Mouse (Mus musculus): ENCODE data around the gene Fgfr2.

Gene Fgfr2

GRCm38 (mm10) chr7:131878846-131879245 lies 1244.3 kb downstream of the Fgfr2 start:
- DNase-seq (ENCODE audit: inconsistent age in 2 of 2, low spot score in 1 of 2): no peak

GRCm38 (mm10) chr7:131861157-131861556 lies 1262.0 kb downstream of the Fgfr2 start:
- DNase-seq (ENCODE audit: inconsistent age in 2 of 2, low spot score in 1 of 2): no peak

DNA sequence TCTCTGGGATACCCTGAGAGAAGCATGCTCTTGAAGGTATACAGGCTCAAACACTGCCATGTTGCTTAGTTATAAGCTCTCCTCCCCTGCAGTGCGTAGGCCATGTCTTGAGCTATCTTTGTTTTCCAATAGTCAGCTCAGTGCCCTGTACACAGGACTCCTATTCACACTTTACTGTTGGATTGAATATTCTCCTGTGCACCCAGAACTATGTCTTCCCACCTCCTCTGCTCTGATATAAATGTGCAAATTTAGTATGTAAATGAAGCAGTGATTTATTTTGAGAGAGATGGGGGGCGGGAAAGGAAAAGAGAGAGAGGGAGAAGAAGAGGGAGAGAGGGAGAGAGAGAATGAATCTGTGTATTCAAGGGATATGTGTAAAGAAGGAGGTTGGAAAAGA lies 1267.5 kb downstream of the Fgfr2 start:
- no peak for DNase-seq (ENCODE audit: inconsistent age in 2 of 2, low spot score in 1 of 2)

DNA sequence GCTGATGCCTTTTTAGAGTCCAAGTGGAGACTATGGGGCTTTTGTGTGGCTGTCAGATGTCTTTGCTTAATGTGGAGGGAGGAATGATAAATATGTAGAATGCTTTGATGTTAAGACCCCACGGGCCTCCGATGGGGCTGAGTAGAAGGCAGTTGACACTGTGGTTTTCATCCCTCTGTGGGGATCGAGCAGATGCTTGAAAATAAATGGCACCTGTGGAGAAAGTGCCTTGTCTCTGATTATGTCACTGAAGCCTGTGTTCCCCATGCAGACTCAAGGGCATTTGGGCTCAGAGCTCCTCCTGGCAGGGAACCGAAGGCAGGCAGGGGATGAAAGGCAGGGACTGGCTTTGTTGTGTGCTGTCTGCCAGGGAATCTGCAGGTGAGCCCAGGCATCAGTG lies 1272.6 kb downstream of the Fgfr2 start:
- no peak for DNase-seq (ENCODE audit: inconsistent age in 2 of 2, low spot score in 1 of 2)

- no peak for DNase-seq (ENCODE audit: inconsistent age in 2 of 2, low spot score in 1 of 2)
Observed at GRCm38 (mm10) chr7:131846066-131846905, 1276.9 kb downstream of the Fgfr2 start.

DNA sequence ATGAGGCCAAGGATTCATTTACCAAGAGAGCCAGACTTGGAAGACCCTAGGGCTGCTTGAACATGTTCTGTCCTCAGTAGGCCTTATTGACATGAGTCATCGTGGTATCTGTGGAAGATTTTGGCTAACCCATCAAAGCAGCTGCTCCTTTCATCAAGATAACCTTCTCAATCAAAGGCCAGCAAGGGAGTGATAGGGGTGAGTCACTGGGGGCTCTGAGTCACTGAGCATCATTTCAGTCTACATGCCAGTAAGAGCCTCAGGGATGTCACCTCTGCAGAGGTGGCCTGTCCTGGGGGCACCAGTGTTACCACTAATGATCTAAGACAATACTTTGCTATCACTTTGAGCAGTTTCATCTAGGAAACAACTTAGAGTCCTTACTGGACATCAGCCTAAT lies 1292.9 kb downstream of the Fgfr2 start:
- peak; percentile 67 to 80 for DNase-seq (ENCODE audit: inconsistent age in 2 of 2, low spot score in 1 of 2)

DNA sequence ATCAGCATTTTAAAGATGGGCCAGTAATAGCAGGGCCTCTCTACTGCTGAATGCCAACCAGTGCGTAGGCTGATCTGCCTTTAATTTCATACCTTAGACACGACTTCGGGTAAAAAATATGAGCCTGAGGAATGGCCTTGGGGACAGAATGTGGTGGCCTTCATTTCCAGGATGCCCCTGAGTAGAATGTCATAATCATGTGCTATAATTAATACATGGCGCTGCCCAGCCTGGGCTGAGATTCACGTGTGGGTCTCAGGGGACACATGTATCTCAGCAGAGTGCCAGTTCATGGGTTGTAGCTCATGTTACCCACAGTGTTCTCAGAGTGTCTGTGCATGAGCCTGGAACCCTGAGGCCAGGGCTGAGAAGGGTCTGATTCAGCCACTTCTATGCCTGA lies 1296.3 kb downstream of the Fgfr2 start:
- peak; percentile 51 to 72 for DNase-seq (ENCODE audit: inconsistent age in 2 of 2, low spot score in 1 of 2)

GRCm38 (mm10) chr7:131817976-131818375 lies 1305.2 kb downstream of the Fgfr2 start:
- no peak for DNase-seq (ENCODE audit: inconsistent age in 2 of 2, low spot score in 1 of 2)

DNA sequence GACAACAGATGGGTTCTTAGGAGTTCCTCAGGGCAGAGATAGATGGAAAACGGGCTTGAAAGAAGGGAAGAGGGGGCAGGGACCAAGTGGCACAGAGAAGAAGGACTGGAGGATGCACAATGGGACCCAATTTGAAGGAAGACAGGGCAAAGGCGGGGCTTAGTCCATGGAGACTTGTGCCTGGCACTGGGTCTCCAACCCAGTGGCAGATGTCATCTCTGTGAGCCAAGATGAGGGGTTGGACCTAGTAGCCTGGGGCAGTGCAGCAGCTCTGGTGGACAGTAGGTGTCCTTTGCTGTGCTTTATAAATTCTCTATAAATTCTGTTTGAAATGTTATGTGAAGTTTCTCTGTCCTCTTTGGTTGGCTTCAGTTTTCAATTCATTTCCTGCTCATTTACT lies 1306.5 kb downstream of the Fgfr2 start:
- DNase-seq (ENCODE audit: inconsistent age in 2 of 2, low spot score in 1 of 2): no peak

DNA sequence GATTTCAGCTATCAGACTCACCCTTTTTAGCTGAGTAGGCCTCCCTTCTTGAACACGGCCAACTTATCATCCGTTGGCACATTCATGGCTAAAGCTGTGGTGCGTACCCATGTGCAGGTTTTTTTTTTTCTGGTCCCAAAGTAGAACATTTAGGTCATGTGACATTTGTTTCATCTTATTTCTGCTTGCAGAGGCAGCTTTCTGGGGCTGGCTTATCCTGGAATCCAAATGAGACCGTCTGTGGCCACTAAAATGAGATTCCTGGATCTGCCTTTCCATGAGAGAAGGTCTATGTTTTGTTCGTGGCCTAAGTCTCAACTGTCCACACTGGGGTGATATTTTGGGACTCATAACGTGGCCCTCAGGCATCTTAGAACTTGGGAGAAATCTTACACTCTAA lies 1311.0 kb downstream of the Fgfr2 start:
- no peak for DNase-seq (ENCODE audit: inconsistent age in 2 of 2, low spot score in 1 of 2)

DNA sequence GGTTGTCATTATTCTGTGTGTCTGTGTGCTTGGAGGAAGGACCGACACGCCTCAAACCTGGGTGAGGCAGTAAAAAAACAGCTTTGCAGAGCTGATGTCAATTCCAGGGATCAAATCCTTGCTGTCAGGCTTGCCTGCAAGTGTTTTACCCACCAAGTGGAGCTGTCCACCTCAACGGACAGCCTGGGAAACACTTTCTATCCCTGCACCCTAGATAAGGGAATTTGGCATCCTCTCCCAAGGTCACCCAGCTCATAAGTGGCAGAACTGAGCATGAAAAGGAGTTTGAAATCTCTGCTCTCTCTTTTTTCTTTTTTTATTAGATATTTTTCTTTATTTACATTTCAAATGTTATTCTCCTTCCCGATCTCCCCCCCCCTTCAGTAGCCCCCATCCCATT lies 1312.2 kb downstream of the Fgfr2 start:
- peak; percentile 43 to 70 for DNase-seq (ENCODE audit: inconsistent age in 2 of 2, low spot score in 1 of 2)

- DNase-seq (ENCODE audit: inconsistent age in 2 of 2, low spot score in 1 of 2): no peak
Observed at GRCm38 (mm10) chr7:131809584-131810181, 1313.5 kb downstream of the Fgfr2 start.

GRCm38 (mm10) chr7:131807257-131807656 lies 1315.9 kb downstream of the Fgfr2 start:
- no peak for DNase-seq (ENCODE audit: inconsistent age in 2 of 2, low spot score in 1 of 2)

DNA sequence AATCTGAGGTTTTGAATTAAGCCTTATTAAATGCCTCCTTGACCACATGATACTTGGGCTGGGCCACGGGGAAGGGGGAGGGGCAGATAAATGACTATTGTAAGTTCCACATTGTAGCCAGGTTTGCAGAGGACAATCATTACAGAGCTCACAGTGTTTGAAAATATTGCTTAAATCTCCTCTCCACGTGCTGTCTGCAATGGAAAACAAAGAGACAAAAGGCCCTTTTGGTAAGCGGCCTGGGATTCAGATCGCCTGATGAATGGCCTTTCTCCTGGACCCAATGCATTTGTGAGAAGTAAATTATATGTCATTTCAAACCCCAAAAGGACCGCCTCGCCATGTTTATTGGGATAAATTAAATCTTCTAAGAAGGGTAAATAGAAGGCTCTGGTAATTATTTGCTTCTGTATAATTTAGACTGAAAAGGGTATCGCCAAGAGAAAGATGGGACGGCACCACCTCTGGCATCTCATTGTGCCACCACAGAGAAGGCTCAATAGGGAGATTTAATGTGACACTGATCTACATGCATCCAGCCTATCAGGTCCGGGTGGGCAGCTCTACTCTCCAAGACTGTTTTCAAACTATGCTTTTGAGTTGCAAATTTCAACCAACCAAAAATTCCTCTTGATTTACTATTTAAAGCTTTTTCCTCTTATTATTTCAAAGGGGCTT lies 1317.5 kb downstream of the Fgfr2 start:
- DNase-seq (ENCODE audit: inconsistent age in 2 of 2, low spot score in 1 of 2): no peak

DNA sequence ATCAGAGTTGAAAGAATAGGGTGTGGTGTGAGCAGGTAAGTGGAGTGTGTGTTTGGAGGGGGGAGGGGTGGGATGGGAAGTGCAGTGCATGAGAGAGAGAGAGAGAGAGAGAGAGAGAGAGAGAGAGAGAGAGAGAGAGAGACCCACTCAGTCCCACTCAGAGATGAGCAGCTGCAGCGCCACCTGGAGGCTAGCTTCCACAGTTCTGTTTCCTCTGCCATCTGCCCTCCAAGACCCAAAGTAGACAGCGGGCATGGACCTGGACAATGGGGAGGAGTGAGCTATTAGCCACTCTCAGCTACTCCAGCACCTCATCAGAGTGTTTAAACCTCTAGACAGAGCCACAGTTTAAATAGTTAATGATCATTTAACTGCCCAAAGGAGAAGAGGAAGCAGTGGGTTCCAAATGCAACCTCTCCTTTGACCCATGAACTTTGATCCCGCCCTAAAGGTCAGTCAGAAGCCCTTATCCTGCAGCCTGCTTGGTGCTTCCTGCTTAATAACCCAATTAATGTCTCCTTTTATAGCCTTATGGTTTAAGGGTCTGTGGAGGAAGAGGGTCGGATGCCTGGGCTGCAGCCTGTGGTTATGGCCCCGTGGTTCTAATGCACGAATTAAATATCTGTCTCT lies 1322.6 kb downstream of the Fgfr2 start:
- DNase-seq (ENCODE audit: inconsistent age in 2 of 2, low spot score in 1 of 2): peak; percentile 24 to 57

DNA sequence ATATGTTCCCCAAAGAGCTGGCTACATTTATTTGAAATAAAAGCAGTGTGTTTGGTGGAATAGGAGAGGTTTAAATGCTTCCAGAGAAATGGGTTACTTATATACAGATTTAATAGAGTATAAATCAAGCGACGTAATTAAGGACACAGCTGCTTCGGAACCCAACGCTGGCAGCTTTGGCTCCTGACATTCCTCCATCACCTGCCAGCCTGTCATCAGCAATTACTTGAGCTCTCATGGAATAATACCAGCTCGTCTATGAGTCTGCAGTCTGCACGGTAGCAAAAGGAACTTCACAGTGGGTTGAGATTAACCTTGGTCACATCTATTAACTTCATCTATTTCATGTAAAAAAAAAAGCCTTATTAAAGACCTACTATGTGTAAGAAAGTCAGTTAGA lies 1326.0 kb downstream of the Fgfr2 start:
- no peak for DNase-seq (ENCODE audit: inconsistent age in 2 of 2, low spot score in 1 of 2)

DNA sequence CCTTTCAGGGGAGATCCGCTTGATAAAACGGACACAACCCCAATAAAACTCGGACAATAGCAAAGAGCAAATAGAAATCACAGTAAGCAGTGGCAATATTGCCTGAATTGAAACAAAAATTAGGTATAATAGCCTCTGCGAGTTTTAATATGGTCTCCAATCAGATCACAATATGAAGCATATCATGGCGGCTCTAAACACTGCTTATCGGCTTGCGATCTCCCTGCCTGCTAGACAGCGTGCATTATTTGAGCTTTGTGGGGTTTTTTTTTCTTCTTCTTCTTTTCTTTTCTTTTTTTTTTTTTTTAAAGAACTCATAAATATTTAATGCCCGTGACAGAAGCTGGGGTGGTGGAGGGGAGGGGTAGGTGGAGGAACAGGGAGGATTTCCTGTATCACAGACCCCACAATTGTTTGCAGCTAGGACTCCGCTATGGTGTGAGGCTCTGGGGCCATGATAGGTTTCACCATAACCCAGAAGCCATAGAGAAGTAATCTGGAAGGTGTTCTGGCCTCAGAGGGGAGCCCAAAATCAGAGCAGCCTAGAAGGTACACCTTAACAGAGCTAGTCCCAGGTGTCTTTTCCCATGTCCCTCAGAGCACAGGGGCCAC lies 1334.4 kb downstream of the Fgfr2 start:
- DNase-seq (ENCODE audit: inconsistent age in 2 of 2, low spot score in 1 of 2): no peak

DNA sequence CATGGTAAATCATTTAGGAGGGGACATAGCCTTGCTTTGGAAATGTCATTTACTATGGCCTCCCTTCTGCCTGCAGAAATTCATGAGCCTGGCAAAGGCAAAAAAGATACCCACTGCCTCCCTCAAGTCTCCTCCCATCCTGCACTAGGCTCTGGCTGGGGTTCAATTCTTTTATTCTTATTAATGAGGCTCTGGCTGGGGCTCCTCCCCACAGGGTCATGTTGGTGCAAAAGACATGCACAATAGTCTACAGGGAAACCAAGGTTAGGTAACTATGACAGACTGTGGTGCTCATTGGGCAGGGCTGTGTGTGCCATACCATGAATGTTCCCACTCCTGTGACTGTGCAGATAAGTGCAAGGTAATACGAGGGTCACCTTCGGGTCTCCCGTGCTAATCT lies 1337.4 kb downstream of the Fgfr2 start:
- no peak for DNase-seq (ENCODE audit: inconsistent age in 2 of 2, low spot score in 1 of 2)

GRCm38 (mm10) chr7:131778271-131778985 lies 1344.7 kb downstream of the Fgfr2 start:
- no peak for DNase-seq (ENCODE audit: inconsistent age in 2 of 2, low spot score in 1 of 2)

DNA sequence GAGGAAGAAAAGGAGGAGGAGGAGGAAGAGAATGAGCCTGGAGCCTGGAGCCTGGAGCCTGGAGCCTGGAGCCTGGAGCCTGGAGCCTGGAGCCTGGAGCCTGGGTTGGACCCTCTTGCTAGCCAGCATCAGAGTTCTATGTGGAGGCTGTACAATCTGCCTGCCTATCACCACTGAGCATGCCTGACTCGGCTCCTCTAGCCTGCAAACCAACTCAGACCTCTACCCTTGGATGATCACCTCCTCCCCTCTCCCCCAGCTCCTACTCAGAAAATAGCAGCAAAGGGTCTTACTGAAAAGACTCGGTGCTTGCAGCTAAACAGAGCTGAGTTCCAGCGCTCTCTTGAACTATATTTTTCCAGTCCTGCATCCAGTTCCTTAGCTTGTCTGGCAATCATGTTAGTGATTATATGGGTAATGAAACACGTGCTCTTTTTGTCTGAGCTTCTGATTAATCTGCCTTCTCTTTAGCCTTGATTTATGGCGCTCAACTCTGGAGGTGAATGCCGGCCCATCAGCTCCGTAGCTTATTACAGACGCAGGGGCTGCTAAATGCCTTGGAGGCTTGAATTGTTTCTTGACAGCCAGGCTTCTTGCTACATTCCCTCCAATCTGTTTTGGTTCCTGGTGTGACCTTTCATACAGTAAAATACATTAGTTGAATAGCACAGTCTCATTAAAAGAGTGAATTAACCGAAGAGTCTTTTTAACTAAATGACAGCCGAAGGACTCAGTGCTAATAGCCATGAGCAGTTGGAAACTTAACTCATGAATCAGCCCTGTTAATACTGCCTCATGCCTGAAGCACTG lies 1345.5 kb downstream of the Fgfr2 start:
- DNase-seq (ENCODE audit: inconsistent age in 2 of 2, low spot score in 1 of 2): no peak
